Mouse (Mus musculus) liver, embryonic 14.5 days (tissue): ENCODE measurements around the gene Nr2c1. TPM values are rescaled to one million over a fixed set of nuclear protein-coding genes. Genes with fewer than 3 reads are reported as not detected.

ENCODE experiments used
- ATAC-seq: fragments of 200-750 bp; cut with Nextera tagmentation; 2 replicates; pipeline ENCODE4 v1.8.0; 2017; ENCODE audit warnings: moderate number of reproducible peaks, mild to moderate bottlenecking, moderate library complexity; ENCODE audit not compliant: insufficient read depth
- DNase-seq, 3 experiments: peaks; one replicate each; pipeline ENCODE4 v3.0.0-alpha.2; 2012 to 2013; ENCODE audit warnings: low read depth in 3 of 3, low spot score in 3 of 3
- H3K27ac ChIP-seq: fragments of 300-500 bp; sonication (generic); 2 replicates; pipeline ENCODE4 v1.5.1; 2014; ENCODE audit warnings: moderate library complexity, mild to moderate bottlenecking, control low read depth, inconsistent platforms
- H3K27me3 ChIP-seq: fragments of 300-500 bp; sonication (generic); 2 replicates; pipeline ENCODE4 v1.6.1; 2014; ENCODE audit warnings: mild to moderate bottlenecking, low read length, moderate library complexity; ENCODE audit not compliant: control insufficient read depth, insufficient read depth
- H3K36me3 ChIP-seq: fragments of 300-500 bp; sonication (generic); replicated peaks from 2 replicates; pipeline ENCODE4 v1.6.1; 2014; ENCODE audit warnings: low read depth; ENCODE audit not compliant: control insufficient read depth, insufficient read depth
- H3K4me1 ChIP-seq, 2 experiments: fragments of 200-500 bp in 1 of 2; fragments of 300-500 bp in 1 of 2; sonication (generic) in 1 of 2; replicated peaks; 2 replicates each; pipeline ENCODE4 v1.6.1; 2012 to 2014; ENCODE audit warnings: antibody characterized with exemption in 1 of 2, inconsistent platforms in 1 of 2, low read length in 1 of 2; ENCODE audit not compliant: control insufficient read depth in 2 of 2, insufficient read depth in 2 of 2
- H3K4me2 ChIP-seq: fragments of 300-500 bp; sonication (generic); 2 replicates; pipeline ENCODE4 v1.6.1; 2014; ENCODE audit warnings: low read depth, mild to moderate bottlenecking, control low read depth, moderate library complexity
- H3K4me3 ChIP-seq, 2 experiments: fragments of 200-500 bp in 1 of 2; fragments of 300-500 bp in 1 of 2; sonication (generic) in 1 of 2; 2 replicates each; pipeline ENCODE4 v1.5.1; 2012 to 2014; ENCODE audit warnings: low read depth in 2 of 2, low read length in 2 of 2, mild to moderate bottlenecking in 2 of 2, control low read depth in 1 of 2, inconsistent platforms in 1 of 2, moderate library complexity in 1 of 2; ENCODE audit not compliant: insufficient read depth in 1 of 2
- H3K9ac ChIP-seq: fragments of 300-500 bp; sonication (generic); replicated peaks from 2 replicates; pipeline ENCODE4 v1.6.1; 2014; ENCODE audit warnings: mild to moderate bottlenecking, control low read depth, moderate library complexity
- H3K9me3 ChIP-seq: fragments of 300-500 bp; sonication (generic); 2 replicates; pipeline ENCODE4 v1.6.1; 2016; ENCODE audit warnings: low read length, mixed read lengths; ENCODE audit not compliant: control insufficient read depth
- CTCF ChIP-seq: IDR thresholded peaks from 2 replicates; pipeline ENCODE4 v1.5.1; 2016; ENCODE audit warnings: antibody characterized with exemption, low read depth, control low read depth
- EP300 ChIP-seq: IDR thresholded peaks from 2 replicates; pipeline ENCODE4 v1.6.1; 2016; ENCODE audit warnings: antibody characterized with exemption, low read depth
- WGBS: fragments of 180-500 bp; shearing (Covaris S2); extraction: QIAGEN DNeasy Blood & Tissue Kit; methylation state at CpG from one replicate; pipeline ENCODE4 v1.1.7; 2014; ENCODE audit not compliant: insufficient replicate concordance; 5-methylcytosine and 5-hydroxymethylcytosine counted together
- polyA plus RNA-seq, 2 experiments: library from polyadenylated mRNA; depleted of rRNA in 1 of 2; stranded (reverse) in 1 of 2; unstranded in 1 of 2; fragments of >200 nt; fragmentation: Nextera tagmentation in 1 of 2; extraction: Ambion mirVana in 1 of 2; gene quantifications; 2 replicates each; pipeline versions ENCODE4 v1.2.1 to v1.2.3; 2012 to 2014

Gene Nr2c1
- polyA plus RNA-seq, 2 experiments = 2.2 TPM

- H3K9ac ChIP-seq = no peak overlapping the region
- WGBS = 72% methylated on average over 5 of the region's 5 CpGs
- H3K4me2 ChIP-seq = no peak overlapping the region
- no peak overlapping the region for H3K27ac ChIP-seq
- no peaks in the 10 kb centered on the region for H3K27me3 ChIP-seq
- no peaks in the 10 kb centered on the region for H3K4me1 ChIP-seq
- TF ChIP-seq CTCF (no peak), EP300 (no peak)
- no peak for DNase-seq
- no peak for ATAC-seq
- H3K4me3 ChIP-seq = no peak overlapping the region
- H3K9me3 ChIP-seq = no peaks in the 10 kb centered on the region
- H3K36me3 ChIP-seq = peaks cover 9% of the 10 kb centered on the region
Measured at GRCm38 (mm10) chr10:94161051-94161765, 13.4 kb downstream of the Nr2c1 start.

GRCm38 (mm10) chr10:94162031-94162430 lies 14.2 kb downstream of the Nr2c1 start:
- peaks cover 10% of the 10 kb centered on the region for H3K36me3 ChIP-seq
- ATAC-seq = no peak
- H3K9ac ChIP-seq = no peak overlapping the region
- TF ChIP-seq EP300 (no peak), CTCF (no peak)
- no peak for DNase-seq
- H3K4me3 ChIP-seq = no peak overlapping the region
- no peaks in the 10 kb centered on the region for H3K4me1 ChIP-seq
- no peak overlapping the region for H3K4me2 ChIP-seq
- 80% methylated on average over 7 of the region's 7 CpGs for WGBS
- H3K27me3 ChIP-seq = no peaks in the 10 kb centered on the region
- H3K9me3 ChIP-seq = no peaks in the 10 kb centered on the region
- no peak overlapping the region for H3K27ac ChIP-seq

DNA sequence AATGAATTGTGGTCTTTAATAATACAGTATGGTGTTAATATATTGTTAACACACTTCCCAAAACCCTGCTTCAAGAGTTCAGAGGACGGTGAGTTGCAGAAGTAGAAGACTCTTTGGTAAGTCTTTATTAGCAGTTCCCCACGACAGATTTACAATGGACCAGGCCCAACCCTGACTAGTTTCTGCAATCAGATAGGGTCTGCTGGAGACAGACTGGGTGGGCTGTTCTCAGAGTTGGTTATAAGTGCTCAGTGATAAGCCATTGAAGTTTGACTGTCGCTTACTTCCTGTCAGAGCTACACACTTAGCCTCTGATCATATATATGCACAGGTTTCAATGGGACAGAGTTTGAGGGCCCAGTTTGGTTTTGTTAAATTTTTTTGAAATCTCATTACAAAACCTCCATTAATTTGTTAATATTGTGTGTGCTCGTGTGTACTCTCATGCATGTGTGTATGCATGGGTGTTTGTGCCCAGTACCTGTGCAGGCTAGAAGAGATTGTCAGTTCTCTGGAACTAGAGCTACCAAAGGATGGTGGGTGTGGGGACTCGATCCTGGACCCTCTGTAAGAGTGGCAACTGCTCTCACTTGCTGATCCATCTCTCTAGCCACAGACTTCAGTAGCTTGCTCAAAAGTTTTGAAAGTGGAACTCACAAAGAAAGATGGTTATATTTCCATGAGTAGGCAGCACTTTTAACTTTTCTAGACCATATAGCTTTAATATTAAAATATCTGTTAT lies 16.5 kb downstream of the Nr2c1 start:
- TF ChIP-seq EP300 (no peak), CTCF (no peak)
- Histone ChIP-seq H3K4me1 (no peaks in the 10 kb centered on the region), H3K9ac (no peak overlapping the region), H3K27me3 (no peaks in the 10 kb centered on the region), H3K9me3 (no peaks in the 10 kb centered on the region), H3K27ac (no peak overlapping the region), H3K4me2 (no peak overlapping the region), H3K4me3 (no peak overlapping the region), H3K36me3 (peaks cover 8% of the 10 kb centered on the region)
- no peak for DNase-seq
- ATAC-seq = no peak
- WGBS = 49% methylated on average over 5 of the region's 5 CpGs

- Histone ChIP-seq H3K9ac (no peak overlapping the region), H3K9me3 (no peaks in the 10 kb centered on the region), H3K27ac (no peak overlapping the region), H3K4me1 (no peaks in the 10 kb centered on the region), H3K36me3 (peaks cover 7% of the 10 kb centered on the region), H3K4me3 (no peak overlapping the region), H3K4me2 (no peak overlapping the region), H3K27me3 (no peaks in the 10 kb centered on the region)
- TF ChIP-seq EP300 = no peak
- TF ChIP-seq CTCF = no peak
- no peak for ATAC-seq
- DNase-seq = no peak
- 73% methylated on average over 16 of the region's 16 CpGs for WGBS
Measured at GRCm38 (mm10) chr10:94165426-94165825, 17.6 kb downstream of the Nr2c1 start.

DNA sequence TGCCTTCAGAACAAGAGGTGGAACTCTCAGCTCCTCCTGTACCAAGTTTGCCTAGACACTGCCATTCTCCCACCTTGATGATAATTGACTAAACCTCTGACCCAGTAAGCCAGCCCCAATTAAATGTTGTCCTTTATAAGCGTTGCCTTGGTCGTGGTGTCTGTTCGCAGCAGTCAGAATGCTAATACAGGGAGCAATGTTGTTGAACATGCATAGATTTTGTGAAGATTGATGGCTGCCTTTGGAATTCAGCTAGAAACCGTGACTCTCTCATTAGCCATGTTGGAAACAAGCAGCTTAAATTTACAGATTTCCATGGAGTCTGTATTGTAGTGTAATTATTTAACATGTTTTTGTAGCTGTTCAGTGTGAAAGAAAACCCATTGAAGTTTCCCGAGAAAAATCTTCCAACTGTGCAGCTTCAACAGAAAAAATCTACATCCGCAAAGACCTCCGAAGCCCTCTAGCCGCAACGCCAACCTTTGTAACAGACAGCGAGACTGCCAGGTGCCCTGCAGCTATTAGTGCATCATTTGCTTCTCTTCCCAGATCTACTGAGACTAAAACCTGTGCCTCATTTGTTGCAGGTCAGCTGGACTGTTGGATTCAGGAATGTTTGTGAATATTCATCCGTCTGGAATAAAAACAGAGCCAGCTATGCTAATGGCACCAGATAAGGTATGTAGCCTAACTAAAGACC lies 19.4 kb downstream of the Nr2c1 start:
- Histone ChIP-seq H3K36me3 (peaks cover 7% of the 10 kb centered on the region), H3K4me1 (no peaks in the 10 kb centered on the region), H3K4me2 (no peak overlapping the region), H3K4me3 (no peak overlapping the region), H3K9me3 (no peaks in the 10 kb centered on the region), H3K9ac (no peak overlapping the region), H3K27ac (no peak overlapping the region), H3K27me3 (no peaks in the 10 kb centered on the region)
- 84% methylated on average over 11 of the region's 11 CpGs for WGBS
- ATAC-seq (no peak), DNase-seq (no peak)
- TF ChIP-seq EP300 (no peak), CTCF (no peak)
